Mouse (Mus musculus): ENCODE measurements at regions not wholly inside any gene's neighbourhood (a gene's known extent, or its start where the extent isn't known, plus 50 kb on each side); places are given as distances from the start of the nearest gene placed in this dataset.

- TF ChIP-seq CTCF (IDR thresholded peaks at IDR 0.05; ENCODE audit: low read depth, low read length): no peak
- TF ChIP-seq POLR2A (IDR thresholded peaks at IDR 0.05; ENCODE audit: insufficient read depth, low read length): no peak
- no peak for TF ChIP-seq EP300 (IDR thresholded peaks at IDR 0.05; ENCODE audit: insufficient read depth, low read depth, low read length)
These were observed 661.0 kb downstream of the Hdgfl1 start for GRCm38 (mm10) chr13:26109013-26109412.

Data from ES-Bruce4 (cell line).